Mouse (Mus musculus) adipocyte (in vitro differentiated cells): ENCODE measurements around the gene Olfr191.
"Not testable (repeated sequence)": the region's sequence is repeated elsewhere in the genome, so short reads cannot be mapped to it uniquely, and the experiment has no call there.

ENCODE experiments used
- DNase-seq: peaks from one replicate; pipeline ENCODE4 v3.0.0-alpha.2; 2016; ENCODE audit warnings: low spot score

Gene Olfr191

GRCm38 (mm10) chr16:59089722-59090121, at the start of gene Olfr191:
TSS of gene Olfr191 (minus strand) at chr16:59089822.
- DNase-seq: not testable (repeated sequence)

GRCm38 (mm10) chr16:59130740-59131139, 41.1 kb upstream of the Olfr191 start:
- no peak for DNase-seq

DNA sequence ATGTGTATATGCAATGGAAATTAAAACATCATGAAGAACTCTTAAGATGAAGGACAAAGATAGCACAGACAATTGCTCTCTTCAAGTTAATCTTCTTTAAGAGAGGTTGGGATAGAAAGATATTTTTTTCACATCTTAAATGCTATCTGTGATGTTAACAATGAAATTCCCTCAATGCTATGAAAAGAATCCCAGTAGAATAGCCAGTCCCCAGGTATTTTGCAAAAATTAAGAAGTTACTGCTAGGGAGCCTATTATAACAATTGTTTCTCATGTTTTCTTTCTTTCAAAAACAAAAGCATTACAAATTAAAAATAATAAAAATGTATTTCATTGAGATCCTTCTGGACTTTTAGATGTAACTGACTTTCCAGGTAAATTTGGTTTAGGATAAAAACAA, 31.3 kb upstream of the Olfr191 start, which contains the start of gene Olfr194:
TSS of gene Olfr194 (minus strand) at position 101 of the 400 bp plus-strand sequence.
- no peak for DNase-seq

DNA sequence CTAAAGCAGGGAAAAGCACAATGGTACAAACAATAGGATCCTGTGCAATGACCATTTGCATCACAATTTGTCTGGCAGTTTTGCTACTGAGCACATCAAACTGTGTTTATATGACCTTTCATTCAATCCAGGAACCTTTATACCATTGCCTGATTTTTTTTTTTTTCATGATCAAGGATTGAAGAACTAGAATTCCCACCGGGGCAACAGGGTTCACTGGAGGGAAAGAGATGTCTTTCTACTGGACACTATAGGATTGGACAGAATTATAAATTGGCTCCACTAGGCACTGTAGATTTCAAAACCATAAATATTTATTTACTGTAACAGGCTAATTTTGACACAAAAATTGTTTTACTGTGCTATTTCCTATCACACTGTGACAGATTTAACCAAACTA, 22.2 kb upstream of the Olfr191 start, which contains the start of gene Olfr193:
TSS of gene Olfr193 (minus strand) at position 101 of the 400 bp plus-strand sequence.
- DNase-seq: no peak

GRCm38 (mm10) chr16:59108522-59108921, 18.9 kb upstream of the Olfr191 start:
- DNase-seq: not testable (repeated sequence)

- no peak for DNase-seq
Measured at GRCm38 (mm10) chr16:59105312-59105711, 15.7 kb upstream of the Olfr191 start.

DNA sequence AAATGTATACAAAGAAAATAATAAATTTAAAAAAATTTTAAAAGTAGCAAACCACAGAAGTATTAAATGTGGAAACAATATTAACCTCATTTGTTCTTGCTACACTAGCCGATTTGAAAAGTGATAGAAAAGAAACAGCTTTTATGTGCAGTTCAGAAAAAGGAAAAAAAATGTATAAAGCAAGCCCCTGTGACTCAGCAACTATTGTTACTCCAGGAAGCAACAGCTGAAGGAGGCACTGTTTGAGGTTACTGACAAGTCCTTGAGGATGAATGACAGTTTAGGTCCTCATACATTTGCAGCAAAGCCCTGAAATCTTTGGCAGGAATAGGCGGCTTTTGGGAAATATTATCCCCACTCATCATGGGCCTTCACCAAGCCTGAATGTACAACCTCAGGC, 8.5 kb downstream of the Olfr191 start:
- not testable (repeated sequence) for DNase-seq

- DNase-seq: no peak
Measured at GRCm38 (mm10) chr16:59077905-59078304, 11.7 kb downstream of the Olfr191 start, which contains the start of gene Olfr190. TSS of gene Olfr190 (minus strand) at chr16:59078005.

- DNase-seq: no peak
Measured at GRCm38 (mm10) chr16:59073520-59073919, 16.1 kb downstream of the Olfr191 start.

- DNase-seq: no peak
Measured at GRCm38 (mm10) chr16:59071755-59072154, 17.9 kb downstream of the Olfr191 start.

DNA sequence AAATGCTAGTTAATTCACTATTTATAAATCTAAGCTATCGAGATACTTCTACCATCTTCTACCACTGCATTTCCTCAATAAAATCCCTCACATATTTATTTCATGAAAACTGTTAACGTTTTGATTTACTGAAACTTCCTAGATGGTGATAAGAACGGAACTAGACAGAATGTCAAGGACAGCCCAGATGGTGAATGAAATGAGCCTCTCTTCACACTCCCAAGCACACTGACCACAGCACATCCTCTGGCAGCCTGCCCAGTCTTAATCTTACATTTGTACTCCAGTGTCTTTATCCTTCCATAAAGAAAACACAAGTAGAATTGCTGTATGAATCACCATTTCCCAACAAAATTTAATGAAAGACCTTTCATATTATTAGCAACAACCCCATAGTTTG, 27.2 kb downstream of the Olfr191 start:
- DNase-seq: not testable (repeated sequence)

DNA sequence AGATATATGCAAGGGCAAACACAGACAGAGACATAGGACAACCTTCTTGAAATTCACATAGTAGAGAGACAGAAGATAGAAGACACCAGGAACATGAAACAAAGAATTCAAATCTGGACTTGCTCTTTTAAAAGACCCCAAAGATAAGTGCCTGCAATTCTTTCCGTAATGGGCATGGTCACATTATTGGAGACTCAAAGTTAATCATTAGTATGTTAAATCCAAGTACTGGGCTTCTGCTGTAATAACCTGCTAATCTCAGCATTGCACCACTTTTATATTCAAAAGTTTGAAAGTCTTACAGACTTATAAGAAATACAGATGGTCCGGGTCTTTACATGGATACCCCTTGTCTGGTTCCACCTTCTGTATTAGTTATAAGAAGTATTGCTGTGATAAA, 40.3 kb downstream of the Olfr191 start:
- DNase-seq: not testable (repeated sequence)

GRCm38 (mm10) chr16:59048860-59049259, 40.8 kb downstream of the Olfr191 start:
- no peak for DNase-seq

GRCm38 (mm10) chr16:59047579-59047978, 42.0 kb downstream of the Olfr191 start:
- DNase-seq: no peak

DNA sequence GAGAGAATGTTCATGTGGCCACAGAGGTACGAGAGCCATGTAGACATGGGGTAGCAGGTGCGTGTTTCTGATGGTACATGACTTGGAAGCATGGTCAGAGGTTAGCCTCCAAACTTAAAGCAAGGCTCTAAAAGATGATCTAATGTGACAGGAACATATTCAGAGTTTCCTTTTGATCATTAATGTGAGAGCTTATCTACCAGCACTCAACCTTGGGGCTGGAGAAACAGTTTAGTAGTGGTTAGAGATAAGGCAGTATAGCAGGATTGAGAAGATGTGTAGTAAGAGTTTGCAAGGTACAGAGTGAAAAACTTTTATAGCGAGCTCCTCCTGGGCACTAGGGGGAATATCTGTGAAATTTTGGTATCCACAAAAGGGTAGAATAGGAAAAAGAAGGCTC, 43.8 kb downstream of the Olfr191 start:
- DNase-seq: no peak

- DNase-seq: no peak
Measured at GRCm38 (mm10) chr16:59039710-59040109, 49.9 kb downstream of the Olfr191 start, which contains the start of gene Olfr187. TSS of gene Olfr187 (minus strand) at chr16:59039767.
